Mouse (Mus musculus): ENCODE data around the gene Olfr281.

- TF ChIP-seq CTCF (IDR thresholded peaks at IDR 0.05; ENCODE audit: extremely low read depth, insufficient read depth, low read length) (no peak), POLR2A (IDR thresholded peaks at IDR 0.05; ENCODE audit: extremely low read depth, insufficient read depth, low read length) (no peak)
Observed at GRCm38 (mm10) chr15:98491332-98491731, 38.9 kb downstream of the Olfr281 start.
